Mouse (Mus musculus) C2C12 (cell line): ENCODE results near the gene Gm21970. TPM values are rescaled to one million over a fixed set of nuclear protein-coding genes. Genes with fewer than 3 reads are reported as not detected.

Experiments used
- H3K27me3 ChIP-seq: one replicate; pipeline ENCODE4 v1.6.1; 2011; ENCODE audit not compliant: control insufficient read depth, insufficient read depth, insufficient read length
- H3K36me3 ChIP-seq: one replicate; pipeline ENCODE4 v1.6.1; 2011; ENCODE audit not compliant: control insufficient read depth, insufficient read depth
- H3K4me3 ChIP-seq: one replicate; pipeline ENCODE4 v1.5.1; 2011; ENCODE audit warnings: mild to moderate bottlenecking, control low read depth; ENCODE audit not compliant: poor library complexity, insufficient read depth, severe bottlenecking
- H3K79me2 ChIP-seq: one replicate; pipeline ENCODE4 v1.6.1; 2011; ENCODE audit not compliant: control insufficient read depth, insufficient read depth
- H3K79me3 ChIP-seq: one replicate; pipeline ENCODE4 v1.6.1; 2011; ENCODE audit warnings: low read depth, control low read depth
- H3ac ChIP-seq: one replicate; pipeline ENCODE3; 2011; ENCODE audit warnings: low read depth; ENCODE audit not compliant: control insufficient read depth, insufficient read length
- CEBPB ChIP-seq: IDR thresholded peaks from one replicate; pipeline ENCODE4 v1.6.1; 2011; ENCODE audit warnings: low read depth, mild to moderate bottlenecking, control low read depth, moderate library complexity
- CTCF ChIP-seq: IDR thresholded peaks from one replicate; pipeline ENCODE4 v1.5.1; 2011; ENCODE audit not compliant: control insufficient read depth, insufficient read depth, insufficient read length
- FOSL1 ChIP-seq: IDR thresholded peaks from one replicate; pipeline ENCODE4 v1.8.0; 2011; ENCODE audit warnings: mild to moderate bottlenecking, low read length; ENCODE audit not compliant: poor library complexity, insufficient read depth, severe bottlenecking
- MAX ChIP-seq: IDR thresholded peaks from one replicate; pipeline ENCODE4 v1.6.1; 2011; ENCODE audit warnings: mild to moderate bottlenecking, control low read depth
- MYOD1 ChIP-seq: IDR thresholded peaks from one replicate; pipeline ENCODE4 v1.6.1; 2011; ENCODE audit warnings: low read depth; ENCODE audit not compliant: control insufficient read depth, insufficient read length
- MYOG ChIP-seq: IDR thresholded peaks from one replicate; pipeline ENCODE4 v1.6.1; 2011; ENCODE audit not compliant: control insufficient read depth, insufficient read length; ENCODE audit errors: extremely low read depth
- USF1 ChIP-seq: IDR thresholded peaks from one replicate; pipeline ENCODE4 v1.6.1; 2011; ENCODE audit warnings: low read depth, mild to moderate bottlenecking, control low read depth, moderate library complexity
- polyA plus RNA-seq: library from polyadenylated mRNA; unstranded; fragments of >200 nt; fragmentation: generic; extraction: Trizol; gene quantifications from one replicate; pipeline ENCODE4 v1.2.1, GENCODE M21; 2012; ENCODE audit warnings: missing spikeins

Gene Gm21970
- polyA plus RNA-seq, 1 experiment: not detected

GRCm38 (mm10) chr16:91466566-91466965, 75.0 kb downstream of the Gm21970 start:
- H3K79me3 ChIP-seq: no peaks in the 10 kb centered on the region
- no peaks in the 10 kb centered on the region for H3K36me3 ChIP-seq
- no peaks in the 10 kb centered on the region for H3K79me2 ChIP-seq
- H3K27me3 ChIP-seq: no peaks in the 10 kb centered on the region
- no peak overlapping the region for H3K4me3 ChIP-seq
- no peak overlapping the region for H3ac ChIP-seq
- TF ChIP-seq CEBPB: no peak
- no peak for TF ChIP-seq MAX
- no peak for TF ChIP-seq FOSL1
- no peak for TF ChIP-seq USF1
- no peak for TF ChIP-seq CTCF
- no peak for TF ChIP-seq MYOG
- no peak for TF ChIP-seq MYOD1

Other genes with a start within 250 kb of the Gm21970 start
- gene Olig2, start 166.3 kb upstream of the Gm21970 start, polyA plus RNA-seq: not detected
- not detected for gene Olig1, start 121.9 kb upstream of the Gm21970 start, polyA plus RNA-seq
- 22.3 TPM for gene Ifnar2, start 18.9 kb upstream of the Gm21970 start, polyA plus RNA-seq
- gene Il10rb, start 14.4 kb downstream of the Gm21970 start, polyA plus RNA-seq: 14.1 TPM
- 18.1 TPM for gene Ifnar1, start 93.5 kb downstream of the Gm21970 start, polyA plus RNA-seq
- gene Ifngr2, start 155.4 kb downstream of the Gm21970 start, polyA plus RNA-seq: 9.1 TPM
- gene Tmem50b, start 206.1 kb downstream of the Gm21970 start, polyA plus RNA-seq: 15.1 TPM
- gene Dnajc28, start 227.3 kb downstream of the Gm21970 start, polyA plus RNA-seq: 0.16 TPM